Mouse (Mus musculus): ENCODE measurements around the gene Nsg1. TPM values are rescaled to one million over a fixed set of nuclear protein-coding genes. Genes with fewer than 3 reads are reported as not detected.

Nsg1 gene
- polyA plus RNA-seq, 1 experiment from 2014 or later = 17.1 TPM

DNA sequence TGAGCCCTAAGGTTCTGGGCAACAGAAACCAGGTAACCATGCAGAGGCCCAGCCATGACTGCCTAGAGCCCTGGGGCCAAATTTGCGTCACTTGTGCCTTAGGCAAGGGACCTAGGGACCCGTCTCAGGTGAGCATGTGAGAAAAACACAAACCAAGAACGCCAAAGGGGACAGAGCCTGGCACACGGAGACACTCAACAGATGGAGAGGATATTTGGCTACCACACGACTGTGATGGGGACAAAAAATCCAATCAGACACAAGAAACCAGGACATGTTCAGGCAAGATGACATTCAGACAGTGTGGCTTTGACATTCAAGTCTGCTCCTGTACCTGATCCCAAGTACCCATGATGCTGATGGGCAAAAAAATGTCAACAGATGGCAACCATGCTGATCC lies 6.1 kb downstream of the Nsg1 start:
- no peak overlapping the region for H3K9ac ChIP-seq (ENCODE audit: low read length)
- H3K4me1 ChIP-seq (ENCODE audit: control insufficient read depth, insufficient read depth, low read length) = no peaks in the 10 kb centered on the region
- WGBS = 82% methylated on average over 5 of the region's 5 CpGs
- ATAC-seq (replicated peaks; ENCODE audit: extremely low read depth, insufficient read depth, low FRiP score) = no peak
- H3K9me3 ChIP-seq (replicated peaks; ENCODE audit: control insufficient read depth, low read length) = no peaks in the 10 kb centered on the region
- peaks cover 3% of the 10 kb centered on the region; the same call in 1 of the 2 replicates for H3K36me3 ChIP-seq (ENCODE audit: control insufficient read depth, insufficient read depth)
- H3K4me3 ChIP-seq (ENCODE audit: low read length) = no peak overlapping the region
- no peak overlapping the region for H3K27ac ChIP-seq (ENCODE audit: low read length)
- H3K4me2 ChIP-seq (ENCODE audit: low read depth, low read length) = no peak overlapping the region
- peaks cover 11% of the 10 kb centered on the region; the same call in 1 of the 2 replicates for H3K27me3 ChIP-seq (ENCODE audit: control insufficient read depth, insufficient read depth, low read length)

DNA sequence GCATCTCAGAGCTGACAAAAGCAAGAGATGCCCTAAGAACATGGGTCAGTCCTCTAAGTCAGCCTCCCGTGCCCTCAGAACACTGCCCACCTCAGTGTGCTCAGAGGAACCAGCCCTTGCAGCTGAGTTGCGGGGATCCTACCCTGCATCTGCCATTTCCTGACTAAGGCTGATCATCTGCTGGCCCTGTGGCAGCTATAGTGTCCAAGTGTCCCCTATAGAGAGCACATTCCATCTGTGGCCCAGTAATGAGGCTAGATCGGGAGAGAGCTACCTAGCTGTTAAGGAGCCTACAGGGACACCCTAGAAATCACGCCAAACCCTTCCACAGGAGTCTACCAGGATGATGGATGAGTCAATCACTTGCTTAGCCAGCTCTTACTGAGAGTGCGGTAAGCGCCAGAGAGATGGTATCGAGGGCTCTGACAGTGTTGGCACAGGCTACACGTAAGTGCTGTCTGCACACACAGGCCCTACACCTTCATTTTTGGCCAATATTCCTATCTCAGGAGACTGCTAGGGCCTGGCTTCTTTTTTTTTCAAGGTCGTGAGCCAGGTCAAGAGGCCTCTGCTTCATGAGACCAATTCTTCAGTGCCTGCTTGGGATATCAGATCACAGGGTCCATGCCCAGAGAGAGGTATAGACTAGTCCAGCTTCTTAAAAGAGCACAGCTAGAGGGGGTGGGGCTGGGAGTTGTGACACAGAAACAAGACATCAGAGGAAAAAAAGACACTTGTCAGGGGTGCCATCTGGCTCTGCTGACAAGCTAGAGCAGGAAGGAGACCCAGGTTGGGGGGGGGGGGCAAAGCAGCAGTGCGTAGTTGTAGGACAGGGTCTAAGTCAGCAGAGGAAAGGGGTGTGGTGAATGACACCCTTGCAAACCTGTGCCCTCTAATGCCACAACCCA lies 7.3 kb downstream of the Nsg1 start:
- Histone ChIP-seq H3K4me3 (ENCODE audit: low read length) (no peak overlapping the region), H3K4me1 (ENCODE audit: control insufficient read depth, insufficient read depth, low read length) (no peaks in the 10 kb centered on the region), H3K36me3 (ENCODE audit: control insufficient read depth, insufficient read depth) (peaks cover 3% of the 10 kb centered on the region; the same call in 1 of the 2 replicates), H3K4me2 (ENCODE audit: low read depth, low read length) (no peak overlapping the region), H3K27ac (ENCODE audit: low read length) (no peak overlapping the region), H3K9me3 (replicated peaks; ENCODE audit: control insufficient read depth, low read length) (no peaks in the 10 kb centered on the region), H3K27me3 (ENCODE audit: control insufficient read depth, insufficient read depth, low read length) (peaks cover 4% of the 10 kb centered on the region; the same call in 1 of the 2 replicates), H3K9ac (ENCODE audit: low read length) (no peak overlapping the region)
- no peak for ATAC-seq (replicated peaks; ENCODE audit: extremely low read depth, insufficient read depth, low FRiP score)
- 77% methylated on average over 10 of the region's 10 CpGs for WGBS

DNA sequence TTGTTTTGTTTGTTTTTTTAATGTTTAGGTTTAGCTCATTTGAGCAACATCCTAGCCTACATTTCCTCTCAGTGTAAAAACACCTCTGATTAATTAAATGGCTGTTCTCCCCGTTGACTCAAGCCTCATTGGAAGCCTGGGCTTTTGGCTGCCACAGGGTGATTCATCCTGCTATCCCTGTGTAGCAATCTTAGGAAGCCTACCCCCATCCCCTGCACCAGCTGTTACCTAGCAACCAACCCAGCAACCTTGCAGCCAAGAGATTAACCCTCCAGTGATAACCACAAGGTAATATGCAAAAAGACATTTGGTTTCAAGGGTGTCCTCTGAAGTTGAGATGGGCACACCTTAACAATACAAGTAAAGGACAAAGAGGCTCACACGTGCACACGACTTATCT lies 8.4 kb downstream of the Nsg1 start:
- no peak overlapping the region for H3K27ac ChIP-seq (ENCODE audit: low read length)
- no peak overlapping the region for H3K4me2 ChIP-seq (ENCODE audit: low read depth, low read length)
- no peaks in the 10 kb centered on the region for H3K4me1 ChIP-seq (ENCODE audit: control insufficient read depth, insufficient read depth, low read length)
- no peaks in the 10 kb centered on the region for H3K27me3 ChIP-seq (ENCODE audit: control insufficient read depth, insufficient read depth, low read length)
- WGBS = 55% methylated on average over 3 of the region's 3 CpGs
- H3K36me3 ChIP-seq (ENCODE audit: control insufficient read depth, insufficient read depth) = peaks cover 3% of the 10 kb centered on the region; the same call in 1 of the 2 replicates
- H3K9ac ChIP-seq (ENCODE audit: low read length) = no peak overlapping the region
- H3K4me3 ChIP-seq (ENCODE audit: low read length) = no peak overlapping the region
- H3K9me3 ChIP-seq (replicated peaks; ENCODE audit: control insufficient read depth, low read length) = no peaks in the 10 kb centered on the region
- ATAC-seq (replicated peaks; ENCODE audit: extremely low read depth, insufficient read depth, low FRiP score) = no peak

DNA sequence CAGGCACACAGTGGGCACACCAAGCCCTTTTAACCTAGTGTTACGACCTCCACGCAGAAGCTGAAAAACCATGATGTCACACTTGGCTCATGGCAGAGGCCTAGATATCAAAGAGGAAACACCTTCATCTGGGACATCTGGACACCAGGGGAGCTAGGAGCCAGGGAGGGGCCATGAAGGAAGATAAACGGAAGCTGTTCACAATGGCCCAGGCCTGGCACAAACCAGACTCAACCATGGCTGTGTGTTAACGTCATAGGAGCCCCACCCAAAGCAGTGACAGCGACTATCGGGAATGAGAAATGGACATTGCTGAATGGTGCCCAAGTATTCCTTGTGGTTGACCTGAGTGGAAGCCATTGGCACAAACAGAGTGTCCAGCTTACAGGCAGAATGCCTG lies 13.2 kb downstream of the Nsg1 start:
- H3K4me1 ChIP-seq (ENCODE audit: control insufficient read depth, insufficient read depth, low read length) = no peaks in the 10 kb centered on the region
- H3K27ac ChIP-seq (ENCODE audit: low read length) = no peak overlapping the region
- no peak overlapping the region for H3K4me3 ChIP-seq (ENCODE audit: low read length)
- no peaks in the 10 kb centered on the region; the same call in 1 of the 2 replicates for H3K36me3 ChIP-seq (ENCODE audit: control insufficient read depth, insufficient read depth)
- no peaks in the 10 kb centered on the region for H3K27me3 ChIP-seq (ENCODE audit: control insufficient read depth, insufficient read depth, low read length)
- no peak overlapping the region for H3K9ac ChIP-seq (ENCODE audit: low read length)
- no peak for ATAC-seq (replicated peaks; ENCODE audit: extremely low read depth, insufficient read depth, low FRiP score)
- H3K9me3 ChIP-seq (replicated peaks; ENCODE audit: control insufficient read depth, low read length) = no peaks in the 10 kb centered on the region
- H3K4me2 ChIP-seq (ENCODE audit: low read depth, low read length) = no peak overlapping the region
- 75% methylated on average over 6 of the region's 6 CpGs for WGBS

DNA sequence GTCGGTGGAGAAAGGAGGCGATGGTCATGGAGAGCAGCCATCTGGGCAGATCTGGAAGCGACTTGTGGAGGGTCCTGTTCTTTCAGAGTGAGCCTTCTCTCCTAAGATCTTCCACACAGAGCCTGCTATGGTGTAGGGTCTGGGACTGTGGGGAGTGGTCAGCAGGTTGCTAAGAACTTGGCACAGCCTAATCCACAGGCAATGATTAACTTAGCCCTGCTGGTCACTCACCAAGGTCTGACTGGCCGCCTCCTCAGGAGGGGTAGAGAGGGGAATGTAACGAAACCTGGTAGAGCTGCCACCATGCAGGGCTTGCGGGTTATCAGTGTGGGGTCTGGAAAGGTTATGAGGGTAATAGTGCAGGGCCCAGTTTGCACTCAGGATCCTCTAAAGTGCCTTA lies 18.8 kb downstream of the Nsg1 start:
- no peaks in the 10 kb centered on the region for H3K9me3 ChIP-seq (replicated peaks; ENCODE audit: control insufficient read depth, low read length)
- no peak overlapping the region for H3K27ac ChIP-seq (ENCODE audit: low read length)
- no peaks in the 10 kb centered on the region for H3K4me1 ChIP-seq (ENCODE audit: control insufficient read depth, insufficient read depth, low read length)
- WGBS = 86% methylated on average over 6 of the region's 6 CpGs
- H3K27me3 ChIP-seq (ENCODE audit: control insufficient read depth, insufficient read depth, low read length) = no peaks in the 10 kb centered on the region
- H3K4me2 ChIP-seq (ENCODE audit: low read depth, low read length) = no peak overlapping the region
- H3K36me3 ChIP-seq (ENCODE audit: control insufficient read depth, insufficient read depth) = no peaks in the 10 kb centered on the region; the same call in 1 of the 2 replicates
- H3K9ac ChIP-seq (ENCODE audit: low read length) = no peak overlapping the region
- ATAC-seq (replicated peaks; ENCODE audit: extremely low read depth, insufficient read depth, low FRiP score) = no peak
- H3K4me3 ChIP-seq (ENCODE audit: low read length) = no peak overlapping the region

DNA sequence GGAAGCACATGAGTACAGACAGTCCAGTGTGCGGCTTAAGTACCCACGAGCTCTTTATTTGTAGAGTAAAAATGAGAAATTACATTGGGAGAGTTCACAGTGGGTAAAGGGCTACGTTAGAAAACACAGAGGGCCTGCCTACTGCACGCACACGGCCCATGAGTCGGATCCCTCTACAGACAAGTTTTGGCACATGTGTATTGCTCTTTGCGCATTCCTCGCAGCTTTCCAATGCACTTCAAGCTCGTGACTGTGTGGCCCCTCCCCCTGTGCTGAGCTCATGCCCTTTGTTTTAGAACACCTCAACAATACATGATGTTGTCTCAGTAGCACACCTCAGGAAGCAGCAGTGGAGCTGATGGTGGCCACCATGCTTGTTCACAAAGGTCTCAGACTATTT lies 22.5 kb downstream of the Nsg1 start:
- Histone ChIP-seq H3K4me1 (ENCODE audit: control insufficient read depth, insufficient read depth, low read length) (no peaks in the 10 kb centered on the region), H3K27ac (ENCODE audit: low read length) (no peak overlapping the region), H3K36me3 (ENCODE audit: control insufficient read depth, insufficient read depth) (peaks cover 6% of the 10 kb centered on the region; the same call in 1 of the 2 replicates), H3K9ac (ENCODE audit: low read length) (no peak overlapping the region), H3K4me2 (ENCODE audit: low read depth, low read length) (no peak overlapping the region), H3K27me3 (ENCODE audit: control insufficient read depth, insufficient read depth, low read length) (no peaks in the 10 kb centered on the region), H3K4me3 (ENCODE audit: low read length) (no peak overlapping the region), H3K9me3 (replicated peaks; ENCODE audit: control insufficient read depth, low read length) (no peaks in the 10 kb centered on the region)
- ATAC-seq (replicated peaks; ENCODE audit: extremely low read depth, insufficient read depth, low FRiP score) = no peak
- WGBS = 83% methylated on average over 9 of the region's 9 CpGs

DNA sequence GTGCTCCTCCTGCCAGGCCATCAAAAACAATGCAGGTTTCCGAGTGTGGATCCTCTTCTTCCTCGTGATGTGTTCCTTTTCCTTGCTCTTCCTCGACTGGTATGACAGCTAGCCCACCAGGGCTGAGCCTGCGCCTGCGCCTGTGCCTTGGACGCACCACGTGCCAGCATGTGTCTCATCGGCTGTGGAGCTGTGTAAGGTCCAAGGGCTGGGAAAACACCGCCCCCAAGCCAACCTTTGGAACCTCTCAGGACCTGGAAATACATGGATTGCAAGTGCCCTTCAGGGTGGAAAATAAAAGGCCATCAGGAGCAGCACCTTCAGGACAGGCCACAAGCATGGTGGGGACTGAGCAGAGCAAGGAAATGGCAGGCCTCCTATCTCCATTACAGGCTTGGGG lies 23.5 kb downstream of the Nsg1 start:
- Histone ChIP-seq H3K4me2 (ENCODE audit: low read depth, low read length) (no peak overlapping the region), H3K4me1 (ENCODE audit: control insufficient read depth, insufficient read depth, low read length) (no peaks in the 10 kb centered on the region), H3K36me3 (ENCODE audit: control insufficient read depth, insufficient read depth) (peaks cover 6% of the 10 kb centered on the region; the same call in 1 of the 2 replicates), H3K4me3 (ENCODE audit: low read length) (no peak overlapping the region), H3K9ac (ENCODE audit: low read length) (no peak overlapping the region), H3K27me3 (ENCODE audit: control insufficient read depth, insufficient read depth, low read length) (no peaks in the 10 kb centered on the region), H3K9me3 (replicated peaks; ENCODE audit: control insufficient read depth, low read length) (no peaks in the 10 kb centered on the region), H3K27ac (ENCODE audit: low read length) (no peak overlapping the region)
- no peak for ATAC-seq (replicated peaks; ENCODE audit: extremely low read depth, insufficient read depth, low FRiP score)
- WGBS = 94% methylated on average over 9 of the region's 9 CpGs

DNA sequence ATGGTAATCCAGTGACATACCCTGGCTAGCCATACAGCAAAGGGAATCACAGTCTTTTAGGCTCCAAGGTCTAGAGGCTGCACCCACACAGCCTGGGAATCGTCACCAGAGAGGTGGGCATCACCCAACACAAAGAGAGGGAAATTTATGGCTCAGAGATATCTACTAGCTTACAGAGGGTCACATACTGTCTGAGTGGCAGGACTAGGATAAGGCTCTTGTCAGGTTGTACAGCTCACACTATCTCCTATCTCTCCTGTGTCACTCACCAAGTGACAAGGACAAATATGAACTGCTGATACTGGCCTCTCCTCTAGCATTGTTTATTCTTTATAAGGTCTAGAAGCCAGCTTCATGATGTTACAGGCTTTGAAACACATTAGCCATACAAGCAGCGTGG lies 30.4 kb downstream of the Nsg1 start:
- no peak for ATAC-seq (replicated peaks; ENCODE audit: extremely low read depth, insufficient read depth, low FRiP score)
- Histone ChIP-seq H3K27ac (ENCODE audit: low read length) (no peak overlapping the region), H3K27me3 (ENCODE audit: control insufficient read depth, insufficient read depth, low read length) (no peaks in the 10 kb centered on the region), H3K4me1 (ENCODE audit: control insufficient read depth, insufficient read depth, low read length) (no peaks in the 10 kb centered on the region; the same call in 1 of the 2 replicates), H3K4me2 (ENCODE audit: low read depth, low read length) (no peak overlapping the region), H3K9me3 (replicated peaks; ENCODE audit: control insufficient read depth, low read length) (no peaks in the 10 kb centered on the region), H3K9ac (ENCODE audit: low read length) (no peak overlapping the region), H3K4me3 (ENCODE audit: low read length) (no peak overlapping the region), H3K36me3 (ENCODE audit: control insufficient read depth, insufficient read depth) (peaks cover 6% of the 10 kb centered on the region; the same call in 1 of the 2 replicates)
- WGBS = 71% methylated on average over 2 of the region's 2 CpGs

DNA sequence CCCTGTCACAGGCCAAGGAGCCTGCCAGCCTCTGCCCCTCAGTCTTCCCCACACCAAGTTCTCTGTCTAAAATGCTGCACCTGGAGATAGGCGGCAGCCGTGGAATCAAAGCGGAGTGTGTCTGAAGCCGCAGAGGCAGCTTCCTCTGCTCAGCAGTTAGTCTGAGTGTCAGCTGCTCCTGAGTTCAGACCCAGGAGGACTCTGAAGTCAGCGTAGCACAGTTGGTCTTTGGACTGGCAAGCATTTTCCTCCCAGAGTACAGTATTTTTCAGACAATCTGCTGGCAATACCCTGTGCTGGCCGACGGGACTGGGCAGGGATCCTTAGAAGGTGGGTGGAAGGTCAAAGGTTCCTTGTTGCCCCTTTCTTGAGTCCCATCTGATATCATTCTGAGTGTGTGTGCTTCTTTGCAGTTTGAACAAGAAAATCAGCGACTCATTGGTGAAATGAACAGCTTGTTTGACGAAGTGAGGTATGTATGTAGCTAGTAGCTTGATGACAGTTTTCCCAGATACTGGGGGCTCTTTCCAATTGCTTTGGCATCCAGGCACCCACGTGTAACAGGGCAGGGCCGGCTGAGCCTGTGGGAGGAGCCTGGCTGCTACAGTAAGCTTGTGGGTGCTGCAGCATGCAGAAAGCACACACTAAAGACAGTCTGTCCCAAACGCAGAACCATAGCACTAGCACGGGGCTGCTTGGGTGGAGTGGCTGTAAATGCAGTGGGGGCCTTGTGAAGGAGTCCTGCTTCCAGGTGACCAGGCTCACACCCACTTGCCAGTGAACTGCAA lies 33.0 kb downstream of the Nsg1 start:
- ATAC-seq (replicated peaks; ENCODE audit: extremely low read depth, insufficient read depth, low FRiP score) = no peak

More for the DNA sequence above, 33.0 kb downstream of the Nsg1 start:
- 65% methylated on average over 13 of the region's 13 CpGs for WGBS
- no peaks in the 10 kb centered on the region for H3K9me3 ChIP-seq (replicated peaks; ENCODE audit: control insufficient read depth, low read length)
- no peaks in the 10 kb centered on the region for H3K27me3 ChIP-seq (ENCODE audit: control insufficient read depth, insufficient read depth, low read length)
- H3K4me2 ChIP-seq (ENCODE audit: low read depth, low read length) = no peak overlapping the region
- H3K4me3 ChIP-seq (ENCODE audit: low read length) = no peak overlapping the region
- no peak overlapping the region for H3K9ac ChIP-seq (ENCODE audit: low read length)
- H3K36me3 ChIP-seq (ENCODE audit: control insufficient read depth, insufficient read depth) = peaks cover 6% of the 10 kb centered on the region; the same call in 1 of the 2 replicates
- H3K27ac ChIP-seq (ENCODE audit: low read length) = no peak overlapping the region
- H3K4me1 ChIP-seq (ENCODE audit: control insufficient read depth, insufficient read depth, low read length) = peaks cover under 1% of the 10 kb centered on the region; the same call in 1 of the 2 replicates
